Mouse (Mus musculus): ENCODE results near the gene Smim5. TPM values are rescaled to one million over a fixed set of nuclear protein-coding genes. Genes with fewer than 3 reads are reported as not detected.

Smim5 gene
- polyA plus RNA-seq, 1 experiment from 2014 or later = 5.5 TPM

DNA sequence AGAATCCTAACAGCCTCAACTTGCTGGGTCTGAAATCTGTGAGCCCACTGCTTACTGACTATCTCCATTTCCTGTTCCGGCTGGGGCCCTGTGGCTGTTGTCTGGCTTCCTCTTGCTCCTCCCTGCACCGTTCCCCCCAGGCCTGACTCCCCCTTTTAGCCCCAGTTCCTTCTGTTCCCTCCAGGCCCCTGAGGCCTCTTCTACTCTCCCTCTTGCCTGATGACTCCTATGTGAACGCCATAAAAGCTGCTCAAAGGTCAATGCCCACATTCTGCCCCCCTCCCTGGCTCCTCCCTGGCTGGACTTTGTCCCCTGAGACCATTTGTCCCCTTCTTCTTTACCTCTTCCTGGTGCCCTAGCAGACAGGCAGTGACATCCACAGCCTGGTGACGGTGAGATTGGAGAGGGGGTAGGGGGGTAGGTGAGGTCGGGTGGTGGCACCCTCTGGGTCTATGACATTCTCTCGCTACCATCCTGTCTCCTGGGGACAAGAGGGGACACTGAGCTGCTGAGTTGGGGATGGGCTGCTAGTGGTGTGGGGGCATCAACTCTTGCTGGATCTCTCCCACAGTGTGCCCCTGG is 22.5 kb upstream of the Smim5 start:
- peak; percentile 38 for ATAC-seq (ENCODE audit: insufficient read depth, low FRiP score, low read depth)
- 0 out of 2 replicates have a peak overlapping the region, but pooled peaks have one; percentile 27 for H3K4me2 ChIP-seq
- H3K9ac ChIP-seq = no peak overlapping the region
- H3K4me1 ChIP-seq = peaks cover 7% of the 10 kb centered on the region; the same call in 1 of the 2 replicates
- H3K27ac ChIP-seq = peak overlapping the region; percentile 18; the same call in 1 of the 2 replicates
- H3K9me3 ChIP-seq = no peaks in the 10 kb centered on the region
- no peaks in the 10 kb centered on the region for H3K36me3 ChIP-seq
- H3K4me3 ChIP-seq (replicated peaks) = peak overlapping the region; percentile 8; the same call in 1 of the 2 replicates
- WGBS = 42% methylated on average over 6 of the region's 6 CpGs
- no peaks in the 10 kb centered on the region for H3K27me3 ChIP-seq (replicated peaks)

- Histone ChIP-seq H3K27me3 (replicated peaks) (0 out of 2 replicates have a peak, but pooled peaks cover 3% of the 10 kb centered on the region), H3K4me2 (0 out of 2 replicates have a peak overlapping the region, but pooled peaks have one; percentile 10), H3K4me1 (0 out of 2 replicates have a peak, but pooled peaks cover 4% of the 10 kb centered on the region), H3K27ac (0 out of 2 replicates have a peak overlapping the region, but pooled peaks have one; percentile 35), H3K9ac (no peak overlapping the region), H3K4me3 (replicated peaks) (peak overlapping the region; percentile 8; the same call in 1 of the 2 replicates), H3K36me3 (no peaks in the 10 kb centered on the region), H3K9me3 (no peaks in the 10 kb centered on the region)
- 72% methylated on average over 8 of the region's 8 CpGs for WGBS
- 0 out of 2 replicates have a peak, but pooled peaks have one; percentile 17 for ATAC-seq (ENCODE audit: insufficient read depth, low FRiP score, low read depth)
These were observed 21.7 kb upstream of the Smim5 start for GRCm38 (mm10) chr11:115878071-115878470.

DNA sequence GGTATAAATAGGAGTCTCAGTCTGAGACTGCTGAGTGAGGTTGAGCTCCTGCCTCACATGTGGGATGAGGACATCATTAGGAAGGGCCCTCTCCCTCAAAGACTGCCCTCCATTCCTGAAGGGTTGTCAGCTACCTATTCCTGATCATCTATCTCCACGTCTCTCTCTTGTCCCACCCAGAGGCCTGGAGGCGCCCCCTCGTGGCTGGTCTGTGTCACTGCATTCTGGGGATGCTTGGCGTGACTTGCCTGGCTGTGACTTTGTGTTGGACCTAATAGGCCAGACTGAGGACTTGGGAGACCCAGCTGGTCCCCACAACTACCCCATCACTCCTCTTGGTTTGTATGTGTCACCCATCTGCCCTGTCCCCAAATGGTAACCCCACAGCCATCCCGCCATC is 18.8 kb upstream of the Smim5 start:
- H3K4me1 ChIP-seq = 0 out of 2 replicates have a peak, but pooled peaks cover 4% of the 10 kb centered on the region
- no peaks in the 10 kb centered on the region for H3K36me3 ChIP-seq
- 26% methylated on average over 5 of the region's 5 CpGs for WGBS
- ATAC-seq (ENCODE audit: insufficient read depth, low FRiP score, low read depth) = no peak
- H3K27me3 ChIP-seq (replicated peaks) = 0 out of 2 replicates have a peak, but pooled peaks cover 3% of the 10 kb centered on the region
- H3K27ac ChIP-seq = no peak overlapping the region
- no peak overlapping the region for H3K9ac ChIP-seq
- H3K4me3 ChIP-seq (replicated peaks) = no peak overlapping the region
- no peak overlapping the region for H3K4me2 ChIP-seq
- H3K9me3 ChIP-seq = no peaks in the 10 kb centered on the region

DNA sequence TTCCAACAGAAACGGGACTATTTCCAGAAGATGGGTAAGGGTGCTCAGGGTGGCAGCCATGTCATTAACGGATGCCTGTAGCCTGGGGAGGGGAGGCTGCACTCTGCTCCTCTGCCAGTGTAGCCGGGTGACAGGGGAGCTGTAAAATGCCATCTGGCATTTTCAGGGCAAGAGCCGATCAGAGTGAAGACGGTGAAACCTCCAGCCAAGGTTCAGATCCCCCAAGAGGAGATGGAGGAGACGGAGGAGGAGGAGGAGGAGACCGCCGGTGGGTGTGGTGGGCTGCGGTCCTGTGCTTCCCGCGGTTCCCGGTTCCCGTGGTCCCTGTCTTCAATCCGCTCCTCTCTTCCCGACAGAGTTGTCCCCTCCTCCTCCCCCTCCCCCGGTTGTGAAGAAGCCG is 16.5 kb upstream of the Smim5 start:
- no peak overlapping the region for H3K4me2 ChIP-seq
- no peak for ATAC-seq (ENCODE audit: insufficient read depth, low FRiP score, low read depth)
- H3K4me1 ChIP-seq = no peaks in the 10 kb centered on the region
- 26% methylated on average over 16 of the region's 17 CpGs for WGBS
- no peak overlapping the region for H3K27ac ChIP-seq
- H3K27me3 ChIP-seq (replicated peaks) = 0 out of 2 replicates have a peak, but pooled peaks cover 3% of the 10 kb centered on the region
- no peaks in the 10 kb centered on the region for H3K9me3 ChIP-seq
- no peak overlapping the region for H3K4me3 ChIP-seq (replicated peaks)
- H3K9ac ChIP-seq = no peak overlapping the region
- H3K36me3 ChIP-seq = no peaks in the 10 kb centered on the region

- no peak overlapping the region for H3K27ac ChIP-seq
These were observed 15.4 kb upstream of the Smim5 start for GRCm38 (mm10) chr11:115884361-115884760.

DNA sequence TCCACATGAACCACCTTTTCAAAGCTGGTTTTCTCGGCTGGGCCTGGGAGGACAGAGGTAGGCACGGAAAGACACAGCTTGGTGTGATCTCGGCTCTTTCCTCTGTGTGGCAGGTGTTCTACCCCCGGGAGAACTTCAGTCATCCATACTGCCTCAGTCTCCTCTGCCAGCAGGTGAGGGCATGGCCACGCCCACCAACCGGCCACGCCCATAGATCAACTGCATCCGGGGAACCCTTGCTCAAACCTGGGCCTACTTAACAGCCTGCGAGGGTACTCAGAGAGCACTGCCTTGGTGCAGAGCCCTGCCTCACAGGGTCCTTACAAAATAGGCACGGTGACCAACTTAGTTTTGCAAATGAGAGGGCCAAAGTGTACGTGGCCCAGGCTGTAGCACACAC is 14.5 kb upstream of the Smim5 start:
- no peak overlapping the region for H3K27ac ChIP-seq
- H3K9me3 ChIP-seq = no peaks in the 10 kb centered on the region
- no peaks in the 10 kb centered on the region for H3K4me1 ChIP-seq
- no peak overlapping the region for H3K4me2 ChIP-seq
- H3K36me3 ChIP-seq = no peaks in the 10 kb centered on the region
- 73% methylated on average over 11 of the region's 11 CpGs for WGBS
- no peak overlapping the region for H3K4me3 ChIP-seq (replicated peaks)
- H3K27me3 ChIP-seq (replicated peaks) = 0 out of 2 replicates have a peak, but pooled peaks cover 3% of the 10 kb centered on the region
- ATAC-seq (ENCODE audit: insufficient read depth, low FRiP score, low read depth) = no peak
- no peak overlapping the region for H3K9ac ChIP-seq

More at GRCm38 (mm10) chr11:115884361-115884760, 15.4 kb upstream of the Smim5 start:
- H3K27me3 ChIP-seq (replicated peaks) = 0 out of 2 replicates have a peak, but pooled peaks cover 3% of the 10 kb centered on the region
- ATAC-seq (ENCODE audit: insufficient read depth, low FRiP score, low read depth) = no peak
- H3K4me2 ChIP-seq = no peak overlapping the region
- no peaks in the 10 kb centered on the region for H3K4me1 ChIP-seq
- no peaks in the 10 kb centered on the region for H3K36me3 ChIP-seq
- no peak overlapping the region for H3K4me3 ChIP-seq (replicated peaks)
- H3K9ac ChIP-seq = no peak overlapping the region
- H3K9me3 ChIP-seq = no peaks in the 10 kb centered on the region
- WGBS = 87% methylated on average over 3 of the region's 3 CpGs

DNA sequence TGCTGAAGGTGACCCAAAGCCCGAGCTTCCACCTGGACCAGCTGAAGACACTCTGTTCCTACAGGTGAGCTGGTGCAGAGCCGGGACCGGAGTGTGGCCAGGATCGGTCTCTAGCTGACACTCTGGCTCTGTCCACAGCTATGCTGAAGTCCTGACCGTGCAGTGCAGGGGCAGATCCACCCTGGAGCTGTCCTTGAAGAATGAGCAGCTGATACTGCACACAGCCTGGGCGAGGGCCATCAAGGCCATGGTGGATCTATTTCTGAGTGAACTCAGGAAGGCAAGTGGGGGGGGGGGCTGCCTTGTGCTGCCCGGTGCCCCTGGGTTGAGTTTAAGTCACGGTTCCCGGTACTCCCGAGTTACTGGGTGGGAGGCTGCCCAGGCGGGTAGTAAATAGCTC is 13.3 kb upstream of the Smim5 start:
- no peaks in the 10 kb centered on the region for H3K36me3 ChIP-seq
- no peaks in the 10 kb centered on the region for H3K9me3 ChIP-seq
- WGBS = 83% methylated on average over 11 of the region's 11 CpGs
- H3K4me1 ChIP-seq = no peaks in the 10 kb centered on the region
- H3K4me3 ChIP-seq (replicated peaks) = no peak overlapping the region
- H3K27me3 ChIP-seq (replicated peaks) = 0 out of 2 replicates have a peak, but pooled peaks cover 3% of the 10 kb centered on the region
- H3K4me2 ChIP-seq = no peak overlapping the region
- no peak overlapping the region for H3K9ac ChIP-seq
- no peak for ATAC-seq (ENCODE audit: insufficient read depth, low FRiP score, low read depth)
- H3K27ac ChIP-seq = no peak overlapping the region

GRCm38 (mm10) chr11:115888020-115888419 is 11.7 kb upstream of the Smim5 start:
- Histone ChIP-seq H3K36me3 (peaks cover 2% of the 10 kb centered on the region; the same call in 1 of the 2 replicates), H3K27ac (no peak overlapping the region), H3K9me3 (no peaks in the 10 kb centered on the region), H3K4me1 (no peaks in the 10 kb centered on the region), H3K4me3 (replicated peaks) (no peak overlapping the region), H3K27me3 (replicated peaks) (0 out of 2 replicates have a peak, but pooled peaks cover under 1% of the 10 kb centered on the region), H3K9ac (no peak overlapping the region), H3K4me2 (no peak overlapping the region)
- 83% methylated on average over 5 of the region's 5 CpGs for WGBS
- no peak for ATAC-seq (ENCODE audit: insufficient read depth, low FRiP score, low read depth)

- no peak overlapping the region for H3K9ac ChIP-seq
- 76% methylated on average over 6 of the region's 6 CpGs for WGBS
- no peak overlapping the region for H3K4me2 ChIP-seq
- no peaks in the 10 kb centered on the region for H3K4me1 ChIP-seq
- H3K9me3 ChIP-seq = no peaks in the 10 kb centered on the region
- H3K4me3 ChIP-seq (replicated peaks) = no peak overlapping the region
- no peaks in the 10 kb centered on the region for H3K27me3 ChIP-seq (replicated peaks)
- ATAC-seq (ENCODE audit: insufficient read depth, low FRiP score, low read depth) = no peak
- H3K36me3 ChIP-seq = peaks cover 4% of the 10 kb centered on the region
- H3K27ac ChIP-seq = no peak overlapping the region
These were observed 10.6 kb upstream of the Smim5 start for GRCm38 (mm10) chr11:115889159-115889558.

GRCm38 (mm10) chr11:115892213-115892612 is 7.6 kb upstream of the Smim5 start:
- no peaks in the 10 kb centered on the region for H3K4me1 ChIP-seq
- H3K27ac ChIP-seq = no peak overlapping the region
- H3K9ac ChIP-seq = no peak overlapping the region
- H3K27me3 ChIP-seq (replicated peaks) = no peaks in the 10 kb centered on the region
- H3K36me3 ChIP-seq = peaks cover 4% of the 10 kb centered on the region
- WGBS = 61% methylated on average over 6 of the region's 6 CpGs
- no peaks in the 10 kb centered on the region for H3K9me3 ChIP-seq
- no peak overlapping the region for H3K4me3 ChIP-seq (replicated peaks)
- no peak overlapping the region for H3K4me2 ChIP-seq
- ATAC-seq (ENCODE audit: insufficient read depth, low FRiP score, low read depth) = no peak

GRCm38 (mm10) chr11:115893071-115893470 is 6.7 kb upstream of the Smim5 start:
- Histone ChIP-seq H3K27me3 (replicated peaks) (no peaks in the 10 kb centered on the region), H3K36me3 (peaks cover 4% of the 10 kb centered on the region)
- 91% methylated on average over 9 of the region's 9 CpGs for WGBS

GRCm38 (mm10) chr11:115894755-115895520 is 4.8 kb upstream of the Smim5 start:
- H3K9me3 ChIP-seq = no peaks in the 10 kb centered on the region
- H3K27ac ChIP-seq = no peak overlapping the region
- no peaks in the 10 kb centered on the region for H3K27me3 ChIP-seq (replicated peaks)
- no peak overlapping the region for H3K4me2 ChIP-seq
- H3K9ac ChIP-seq = no peak overlapping the region
- H3K4me3 ChIP-seq (replicated peaks) = no peak overlapping the region
- peaks cover 4% of the 10 kb centered on the region for H3K36me3 ChIP-seq
- no peak for ATAC-seq (ENCODE audit: insufficient read depth, low FRiP score, low read depth)
- peaks cover 10% of the 10 kb centered on the region for H3K4me1 ChIP-seq
- WGBS = 68% methylated on average over 14 of the region's 14 CpGs

More at GRCm38 (mm10) chr11:115893071-115893470, 6.7 kb upstream of the Smim5 start:
- no peak for ATAC-seq (ENCODE audit: insufficient read depth, low FRiP score, low read depth)
- no peak overlapping the region for H3K4me3 ChIP-seq (replicated peaks)
- no peak overlapping the region for H3K9ac ChIP-seq
- H3K9me3 ChIP-seq = no peaks in the 10 kb centered on the region
- no peak overlapping the region for H3K4me2 ChIP-seq
- no peak overlapping the region for H3K27ac ChIP-seq
- no peaks in the 10 kb centered on the region for H3K4me1 ChIP-seq
